ENCODE assay signal across 9 mouse cellular contexts in genomic region chr4:134804765-134805164, GRCm38 (mm10). TPM values are rescaled to one million over a fixed set of nuclear protein-coding genes. Genes with fewer than 3 reads are reported as not detected.
A peak's percentile ranks its signal among the peaks of the same experiment; 100 is the strongest.
DNase-seq lines count a peak whose midpoint lies in the region; ATAC-seq lines count a peak whose summit lies in the region.
"Had no signal": no experiment of that assay in that cellular context is flagged by ENCODE, and none has a peak within 500 bp of the region (broad histone marks: within the 10 kb centered on the region; RNA-seq: fewer than 3 reads in every experiment).

No protein-coding gene starts in this region.

- ATAC-seq in limb, embryonic 15.5 days (ENCODE audit: insufficient number of reproducible peaks, low FRiP score, low TSS enrichment, low read depth), result no peak

- WGBS in heart, embryonic 10.5 days, result 77% methylated on average over 5 of the region's 5 CpGs
- 41% methylated on average over 5 of the region's 5 CpGs for WGBS in limb, embryonic 15.5 days
- WGBS in forebrain, embryonic 10.5 days, result 95% methylated on average over 5 of the region's 5 CpGs

- H3K4me3 ChIP-seq in heart, embryonic 10.5 days, result no peak overlapping the region
- H3K4me3 ChIP-seq in limb, embryonic 15.5 days, result no peak overlapping the region
- no peak overlapping the region for H3K4me3 ChIP-seq in forebrain, embryonic 10.5 days

- H3K27ac ChIP-seq in heart, embryonic 10.5 days, result no peak overlapping the region
- H3K27ac ChIP-seq in limb, embryonic 15.5 days, result 0 out of 2 replicates have a peak overlapping the region, but pooled peaks have one; percentile 33
- no peak overlapping the region for H3K27ac ChIP-seq in forebrain, embryonic 10.5 days

- H3K4me2 ChIP-seq in limb, embryonic 15.5 days, result no peak overlapping the region

- intact Hi-C loops in gastrocnemius, postnatal 14 days (cut with DNase I; ENCODE audit: low total_unique reads), result no loop called here

- DNase-seq in heart, adult 11 months, result peak; percentile 98
- DNase-seq in heart, embryonic 10.5 days (ENCODE audit: low spot score), result no peak
- DNase-seq in adrenal gland, postnatal 10 days, result peak; percentile 96
- peak; percentile 82 for DNase-seq in gastrocnemius, postnatal 14 days
- DNase-seq in urinary bladder, postnatal 36 days (ENCODE audit: low spot score in 2 of 2), result peak; percentile 26 to 83
- no peak for DNase-seq in forebrain, embryonic 10.5 days (ENCODE audit: extremely low spot score, low spot score)
- DNase-seq in embryo, embryonic 11 days, result no peak

- no peak overlapping the region for H3K9ac ChIP-seq in limb, embryonic 15.5 days

- peaks cover 83% of the 10 kb centered on the region for H3K36me3 ChIP-seq in heart, embryonic 10.5 days
- peaks cover 76% of the 10 kb centered on the region for H3K36me3 ChIP-seq in limb, embryonic 15.5 days
- H3K36me3 ChIP-seq in forebrain, embryonic 10.5 days (replicated peaks), result peaks cover 97% of the 10 kb centered on the region

- no peaks in the 10 kb centered on the region for H3K9me3 ChIP-seq in heart, embryonic 10.5 days
- no peaks in the 10 kb centered on the region for H3K9me3 ChIP-seq in limb, embryonic 15.5 days
- H3K9me3 ChIP-seq in forebrain, embryonic 10.5 days, result no peaks in the 10 kb centered on the region

- peaks cover 9% of the 10 kb centered on the region for H3K4me1 ChIP-seq in heart, embryonic 10.5 days
- peaks cover 29% of the 10 kb centered on the region for H3K4me1 ChIP-seq in limb, embryonic 15.5 days
- peaks cover 9% of the 10 kb centered on the region for H3K4me1 ChIP-seq in forebrain, embryonic 10.5 days

- no peaks in the 10 kb centered on the region for H3K27me3 ChIP-seq in heart, embryonic 10.5 days (ENCODE audit: insufficient read depth, poor library complexity, severe bottlenecking)
- H3K27me3 ChIP-seq in limb, embryonic 15.5 days, result no peaks in the 10 kb centered on the region
- no peaks in the 10 kb centered on the region for H3K27me3 ChIP-seq in forebrain, embryonic 10.5 days (ENCODE audit: poor library complexity, severe bottlenecking)

RNA-seq across cellular contexts. Expression of gene Ldlrap1, which starts 36.9 kb away (rescaled TPM):
- 17.6 and 17.8 TPM in 2 replicates for polyA plus RNA-seq in heart, embryonic 10.5 days (2016; fragmentation: Nextera tagmentation; extraction: Ambion mirVana)
- total RNA-seq in adrenal gland, postnatal 10 days (2021), result 10 to 100 TPM; 37.3 to 48.9 TPM
- 10 to 100 TPM in 1 of 2 experiments, 1 to 10 TPM in 1; 9.2 to 10.2 TPM for total RNA-seq in gastrocnemius, postnatal 14 days (2021)
- polyA plus RNA-seq in limb, embryonic 15.5 days (2015; fragmentation: Nextera tagmentation; extraction: Ambion mirVana), result 31.8 and 33.9 TPM in 2 replicates
- polyA plus RNA-seq in forebrain, embryonic 10.5 days (2016; fragmentation: Nextera tagmentation; extraction: Ambion mirVana), result 9.6 and 11.8 TPM in 2 replicates

RNA-seq across cellular contexts. Expression of gene Maco1, which starts 48.4 kb away (rescaled TPM):
- polyA plus RNA-seq in heart, embryonic 10.5 days (2016; fragmentation: Nextera tagmentation; extraction: Ambion mirVana), result 21.7 and 31.4 TPM in 2 replicates
- total RNA-seq in adrenal gland, postnatal 10 days (2021), result 10 to 100 TPM; 33.3 to 34.5 TPM
- total RNA-seq in gastrocnemius, postnatal 14 days (2021), result 10 to 100 TPM; 13.6 to 14.5 TPM
- polyA plus RNA-seq in limb, embryonic 15.5 days (2015; fragmentation: Nextera tagmentation; extraction: Ambion mirVana), result 39.1 and 44.7 TPM in 2 replicates
- polyA plus RNA-seq in forebrain, embryonic 10.5 days (2016; fragmentation: Nextera tagmentation; extraction: Ambion mirVana), result 33.0 and 35.0 TPM in 2 replicates

RNA-seq across cellular contexts. Expression of gene Rhd, which starts 59.6 kb away (rescaled TPM):
- 24.2 and 38.7 TPM in 2 replicates for polyA plus RNA-seq in heart, embryonic 10.5 days (2016; fragmentation: Nextera tagmentation; extraction: Ambion mirVana)
- total RNA-seq in adrenal gland, postnatal 10 days (2021), result 1 to 10 TPM; 2.5 to 7.2 TPM
- total RNA-seq in gastrocnemius, postnatal 14 days (2021), result under 1 TPM; 0.20 to 0.39 TPM
- 2.7 and 4.0 TPM in 2 replicates for polyA plus RNA-seq in limb, embryonic 15.5 days (2015; fragmentation: Nextera tagmentation; extraction: Ambion mirVana)
- 10.6 and 14.5 TPM in 2 replicates for polyA plus RNA-seq in forebrain, embryonic 10.5 days (2016; fragmentation: Nextera tagmentation; extraction: Ambion mirVana)
- total RNA-seq: layer of hippocampus, postnatal 14 days had no signal

Comparison
In these comparisons a context has a peak if more than half of its experiments do, and no peak if none do; other contexts are left out.
1. DNase-seq: peak in heart, adult 11 months (single experiment), adrenal gland, postnatal 10 days (single experiment), gastrocnemius, postnatal 14 days (single experiment) and urinary bladder, postnatal 36 days (2 of 2); none in heart, embryonic 10.5 days (single experiment), forebrain, embryonic 10.5 days (single experiment) and embryo, embryonic 11 days (single experiment).